31 mouse cellular contexts compared by ENCODE assay signal in genomic region chr14:45630544-45630943, GRCm38 (mm10). TPM values are rescaled to one million over a fixed set of nuclear protein-coding genes. Genes with fewer than 3 reads are reported as not detected.
DNase-seq lines count a peak whose midpoint lies in the region; ATAC-seq and TF ChIP-seq lines count a peak whose summit lies in the region.
"Had no signal": no experiment of that assay in that cellular context is flagged by ENCODE, and none has a peak within 500 bp of the region (broad histone marks: within the 10 kb centered on the region; RNA-seq: fewer than 3 reads in every experiment).

No protein-coding gene starts in this region.

- 38% methylated on average over 5 of the region's 5 CpGs for WGBS in heart, embryonic 15.5 days
- WGBS in heart, adult 2 months = 64% methylated on average over 5 of the region's 5 CpGs
- 29% methylated on average over 5 of the region's 5 CpGs for WGBS in liver, embryonic 16.5 days (ENCODE audit: insufficient replicate concordance)
- WGBS in intestine, postnatal 0 days = 76% methylated on average over 5 of the region's 5 CpGs

- H3K79me2 ChIP-seq in heart, adult 2 months (replicated peaks; ENCODE audit: control insufficient read depth, insufficient read depth, low read length) = no peaks in the 10 kb centered on the region
- 0 out of 2 replicates have a peak, but pooled peaks cover 2% of the 10 kb centered on the region for H3K79me2 ChIP-seq in MEL (ENCODE audit: control insufficient read depth, insufficient read depth, low read length, poor library complexity)

- H3K36me3 ChIP-seq in heart, embryonic 15.5 days = no peaks in the 10 kb centered on the region
- H3K36me3 ChIP-seq in heart, adult 2 months (ENCODE audit: control insufficient read depth, insufficient read depth, low read length) = peaks cover 4% of the 10 kb centered on the region; the same call in 1 of the 2 replicates
- peaks cover 0 to 1% of the 10 kb centered on the region in 2 experiments for H3K36me3 ChIP-seq in MEL (ENCODE audit: control insufficient read depth in 1 of 2, insufficient read depth in 2 of 2, low read length in 2 of 2)
- no peaks in the 10 kb centered on the region for H3K36me3 ChIP-seq in liver, embryonic 16.5 days (ENCODE audit: control insufficient read depth, insufficient read depth)
- peaks cover 5% of the 10 kb centered on the region; the same call in 1 of the 2 replicates for H3K36me3 ChIP-seq in intestine, postnatal 0 days (ENCODE audit: control insufficient read depth, insufficient read depth)
- H3K36me3 ChIP-seq: embryonic facial prominence, embryonic 10.5 days; embryonic facial prominence, embryonic 15.5 days; forebrain, embryonic 12.5 days; kidney, embryonic 15.5 days; limb, embryonic 13.5 days; midbrain, embryonic 10.5 days had no signal

- H3K4me3 ChIP-seq in heart, embryonic 15.5 days = no peak overlapping the region
- no peak overlapping the region for H3K4me3 ChIP-seq in heart, adult 2 months
- no peak overlapping the region for H3K4me3 ChIP-seq in MEL (ENCODE audit: control insufficient read depth in 1 of 2, insufficient read depth in 1 of 2, low read depth in 2 of 2, low read length in 2 of 2)
- H3K4me3 ChIP-seq in liver, embryonic 16.5 days (ENCODE audit: low read depth, low read length) = no peak overlapping the region
- H3K4me3 ChIP-seq in intestine, postnatal 0 days (ENCODE audit: low read depth, low read length) = no peak overlapping the region
- H3K4me3 ChIP-seq: embryonic facial prominence, embryonic 10.5 days; embryonic facial prominence, embryonic 15.5 days; forebrain, embryonic 12.5 days; kidney, embryonic 15.5 days; left cerebral cortex, adult 2 months; limb, embryonic 13.5 days; midbrain, embryonic 10.5 days had no signal

- H3K4me1 ChIP-seq in heart, embryonic 15.5 days (replicated peaks) = peaks cover 20% of the 10 kb centered on the region
- no peaks in the 10 kb centered on the region for H3K4me1 ChIP-seq in heart, adult 2 months (ENCODE audit: control insufficient read depth, insufficient read depth, low read length)
- peaks cover 0 to 3% of the 10 kb centered on the region in 2 experiments; a peak in 2 of 4 replicates for H3K4me1 ChIP-seq in MEL (ENCODE audit: control insufficient read depth in 1 of 2, insufficient read depth in 2 of 2, low read length in 2 of 2)
- peaks cover 4% of the 10 kb centered on the region for H3K4me1 ChIP-seq in liver, embryonic 16.5 days (ENCODE audit: control insufficient read depth, low read depth, low read length)
- H3K4me1 ChIP-seq in intestine, postnatal 0 days (replicated peaks; ENCODE audit: control insufficient read depth, insufficient read depth, low read length) = peaks cover 5% of the 10 kb centered on the region; the same call in 1 of the 2 replicates
- H3K4me1 ChIP-seq: embryonic facial prominence, embryonic 10.5 days; embryonic facial prominence, embryonic 15.5 days; forebrain, embryonic 12.5 days; kidney, embryonic 15.5 days; limb, embryonic 13.5 days; midbrain, embryonic 10.5 days had no signal

- no peak overlapping the region for H3K4me2 ChIP-seq in heart, embryonic 15.5 days
- no peak overlapping the region for H3K4me2 ChIP-seq in liver, embryonic 16.5 days (ENCODE audit: low read depth, low read length)
- H3K4me2 ChIP-seq in intestine, postnatal 0 days (replicated peaks; ENCODE audit: low read depth) = no peak overlapping the region
- H3K4me2 ChIP-seq: embryonic facial prominence, embryonic 15.5 days; forebrain, embryonic 12.5 days; hindbrain, embryonic 14.5 days; kidney, embryonic 15.5 days; limb, embryonic 13.5 days had no signal

- no peak for DNase-seq in heart, adult 2 months
- DNase-seq in MEL (ENCODE audit: low read depth, low spot score) = peak; percentile 33
- DNase-seq in c-Kit-positive CD71-positive TER-119-negative erythroid progenitor cells, embryonic 14.5 days (ENCODE audit: low read depth) = peak; percentile 14
- DNase-seq in ovary, postnatal 36 days (ENCODE audit: low spot score) = no peak
- DNase-seq: adrenal gland, adult 2 months; adrenal gland, postnatal 36 days; B cell, adult 2 months; cerebellum, adult 2 months; cerebellum, postnatal 14 days; gastrocnemius, postnatal 10 days; kidney, adult 11 months; kidney, postnatal 25 days; lung, adult 2 months; lung, postnatal 10 days; right cerebral cortex, adult 18-20 months; spleen, adult 18-20 months; thymus, postnatal 14 days had no signal

- no peak overlapping the region for H3K9ac ChIP-seq in heart, embryonic 15.5 days
- no peak overlapping the region for H3K9ac ChIP-seq in heart, adult 2 months (ENCODE audit: low read depth, low read length)
- H3K9ac ChIP-seq in MEL (ENCODE audit: control insufficient read depth, low read depth, low read length, poor library complexity, severe bottlenecking) = no peak overlapping the region
- no peak overlapping the region for H3K9ac ChIP-seq in liver, embryonic 16.5 days (ENCODE audit: low read depth, low read length)
- no peak overlapping the region for H3K9ac ChIP-seq in intestine, postnatal 0 days (ENCODE audit: low read depth, low read length)
- H3K9ac ChIP-seq: embryonic facial prominence, embryonic 15.5 days; forebrain, embryonic 12.5 days; hindbrain, embryonic 14.5 days; kidney, embryonic 15.5 days; limb, embryonic 13.5 days had no signal

- no peaks in the 10 kb centered on the region for H3K27me3 ChIP-seq in heart, embryonic 15.5 days
- H3K27me3 ChIP-seq in heart, adult 2 months (ENCODE audit: control insufficient read depth, insufficient read depth, low read length) = no peaks in the 10 kb centered on the region
- H3K27me3 ChIP-seq in MEL (ENCODE audit: control insufficient read depth in 1 of 2, insufficient read depth in 2 of 2, low read length in 2 of 2) = no peaks in the 10 kb centered on the region
- no peaks in the 10 kb centered on the region for H3K27me3 ChIP-seq in liver, embryonic 16.5 days (ENCODE audit: control insufficient read depth, insufficient read depth, low read depth, low read length)
- no peaks in the 10 kb centered on the region for H3K27me3 ChIP-seq in intestine, postnatal 0 days (replicated peaks; ENCODE audit: control insufficient read depth, insufficient read depth, low read length)
- H3K27me3 ChIP-seq: embryonic facial prominence, embryonic 15.5 days; forebrain, embryonic 12.5 days; kidney, embryonic 15.5 days; limb, embryonic 13.5 days had no signal

- intact Hi-C loops in heart, adult 2 months (cut with DNase I) = no loop called here

- TF ChIP-seq POLR2A in heart, adult 2 months (IDR thresholded peaks at IDR 0.05; ENCODE audit: insufficient read depth, low read depth, low read length) = no peak
- TF ChIP-seq POLR2A in MEL (IDR thresholded peaks at IDR 0.05; ENCODE audit: control insufficient read depth in 1 of 2, insufficient read depth in 1 of 2, low read depth in 1 of 2, low read length in 2 of 2, poor library complexity in 1 of 2) = no peak

- ATAC-seq in heart, embryonic 15.5 days (replicated peaks; ENCODE audit: insufficient number of reproducible peaks, insufficient read depth, low FRiP score, low read depth) = no peak
- ATAC-seq in liver, embryonic 16.5 days (ENCODE audit: low read depth) = peak; percentile 58
- ATAC-seq in intestine, postnatal 0 days = no peak
- ATAC-seq: activated CD4-positive, CD25-positive, alpha-beta regulatory T cell, adult 4 months; midbrain, embryonic 16.5 days had no signal

- TF ChIP-seq EP300 in heart, adult 2 months (IDR thresholded peaks at IDR 0.05; ENCODE audit: insufficient read depth, low read depth, low read length) = no peak
- TF ChIP-seq EP300 in MEL (IDR thresholded peaks at IDR 0.05; ENCODE audit: low read depth in 1 of 2, low read length in 2 of 2) = peak in 1 of 2 experiments; percentile 51; a peak in 1 of 4 replicates

- no peak for TF ChIP-seq RAD21 in MEL (IDR thresholded peaks at IDR 0.05; ENCODE audit: low read depth, low read length)

- no peak for TF ChIP-seq CTCF in heart, adult 2 months (IDR thresholded peaks at IDR 0.05)
- TF ChIP-seq CTCF in MEL (IDR thresholded peaks at IDR 0.05 in 2 of 3, conservative IDR thresholded peaks at IDR 0.05 in 1 of 3; ENCODE audit: control insufficient read depth in 1 of 3, insufficient read depth in 1 of 3, low read depth in 2 of 3, low read length in 3 of 3, poor library complexity in 1 of 3, severe bottlenecking in 1 of 3) = no peak
- no peak for TF ChIP-seq CTCF in intestine, postnatal 0 days (IDR thresholded peaks at IDR 0.05; ENCODE audit: low read depth)

- H3K27ac ChIP-seq in heart, embryonic 15.5 days = peak overlapping the region; percentile 69
- no peak overlapping the region for H3K27ac ChIP-seq in heart, adult 2 months
- H3K27ac ChIP-seq in MEL (ENCODE audit: control insufficient read depth, low read depth, low read length) = no peak overlapping the region
- no peak overlapping the region for H3K27ac ChIP-seq in liver, embryonic 16.5 days (ENCODE audit: low read length)
- H3K27ac ChIP-seq in intestine, postnatal 0 days (ENCODE audit: low read depth, low read length) = no peak overlapping the region
- H3K27ac ChIP-seq: embryonic facial prominence, embryonic 10.5 days; embryonic facial prominence, embryonic 15.5 days; forebrain, embryonic 12.5 days; hindbrain, embryonic 14.5 days; kidney, embryonic 15.5 days; left cerebral cortex, adult 2 months; limb, embryonic 13.5 days; macrophage; midbrain, embryonic 10.5 days had no signal

- no peaks in the 10 kb centered on the region for H3K9me3 ChIP-seq in heart, embryonic 15.5 days (replicated peaks)
- H3K9me3 ChIP-seq in MEL (replicated peaks; ENCODE audit: insufficient read depth, low read length) = no peaks in the 10 kb centered on the region
- no peaks in the 10 kb centered on the region for H3K9me3 ChIP-seq in liver, embryonic 16.5 days (replicated peaks; ENCODE audit: control insufficient read depth, low read length)
- no peaks in the 10 kb centered on the region for H3K9me3 ChIP-seq in intestine, postnatal 0 days (ENCODE audit: control insufficient read depth)
- H3K9me3 ChIP-seq: embryonic facial prominence, embryonic 10.5 days; embryonic facial prominence, embryonic 15.5 days; forebrain, embryonic 12.5 days; kidney, embryonic 15.5 days; limb, embryonic 13.5 days; midbrain, embryonic 10.5 days had no signal

TF ChIP-seq in MEL, 35 proteins besides CTCF, POLR2A, EP300 and RAD21 (continues in another document):
- TF ChIP-seq MAX (IDR thresholded peaks at IDR 0.05; ENCODE audit: low read length) = no peak
- no peak for TF ChIP-seq BHLHE40 (IDR thresholded peaks at IDR 0.05; ENCODE audit: borderline replicate concordance, low read depth, low read length)
- TF ChIP-seq NELFE (IDR thresholded peaks at IDR 0.05; ENCODE audit: low read depth, low read length) = no peak
- no peak for TF ChIP-seq MXI1 (IDR thresholded peaks at IDR 0.05; ENCODE audit: low read depth, low read length)

RNA-seq across cellular contexts. Expression of gene Ddhd1, which starts 27.4 kb away (rescaled TPM):
- 7.3 and 8.0 TPM in 2 replicates for polyA plus RNA-seq in heart, embryonic 15.5 days (2015; fragmentation: Nextera tagmentation; extraction: Ambion mirVana)
- 1 to 10 TPM; 8.8 to 9.7 TPM for total RNA-seq in heart, adult 2 months (2021)
- 6.5 and 10.1 TPM in 2 replicates for polyA plus RNA-seq in heart, adult 2 months (2012; rRNA removed)
- 9.0 and 9.3 TPM in 2 replicates for total RNA-seq in MEL (2012; rRNA removed)
- polyA plus RNA-seq in MEL (2012; ENCODE audit: insufficient read depth in 1 of 2, insufficient read length in 2 of 2, low read depth in 1 of 2, low replicate concordance in 2 of 2, missing spikeins in 1 of 2) = 10 to 100 TPM in 1 of 2 experiments, not detected in 1; 14.3 TPM
- 5.5 and 6.6 TPM in 2 replicates for polyA plus RNA-seq in liver, embryonic 16.5 days (2015; fragmentation: Nextera tagmentation; extraction: Ambion mirVana)
- 10.6 and 12.0 TPM in 2 replicates for polyA plus RNA-seq in intestine, postnatal 0 days (2015; fragmentation: Nextera tagmentation; extraction: Ambion mirVana)

Comparison
In these comparisons a context has a peak if more than half of its experiments do, and no peak if none do; other contexts are left out.
1. DNase-seq: peak in MEL (single experiment) and c-Kit-positive CD71-positive TER-119-negative erythroid progenitor cells, embryonic 14.5 days (single experiment); none in heart, adult 2 months (0 of 2) and ovary, postnatal 36 days (single experiment).